Mouse (Mus musculus) heart, postnatal 36 days (tissue): Measurements from ENCODE around the gene Vps8. TPM values are rescaled to one million over a fixed set of nuclear protein-coding genes. Genes with fewer than 3 reads are reported as not detected.

Source experiments
- DNase-seq, 2 experiments: peaks; one replicate each; pipeline ENCODE4 v3.0.0; 2021 to 2022
- intact Hi-C: fragments of 180-260 bp; cut with DNase I; formaldehyde crosslinking; loops from one replicate; pipeline ENCODE4 v1.15.1; 2025
- total RNA-seq, 2 experiments: library from RNA; stranded (reverse); gene quantifications; 2 replicates each; pipeline ENCODE4 v1.2.3; 2021

Vps8 gene
- total RNA-seq, 2 experiments from 2014 or later = 19.9 to 27.9 TPM

GRCm38 (mm10) chr16:21457639-21458369, 34.9 kb downstream of the Vps8 start:
- intact Hi-C loops = no loop called here
- DNase-seq = no peak

- no peak for DNase-seq
- intact Hi-C loops = no loop called here
Observed at GRCm38 (mm10) chr16:21465868-21466267, 43.0 kb downstream of the Vps8 start.

- no peak for DNase-seq
- intact Hi-C loops = no loop called here
Observed at GRCm38 (mm10) chr16:21470416-21470815, 47.5 kb downstream of the Vps8 start.

DNA sequence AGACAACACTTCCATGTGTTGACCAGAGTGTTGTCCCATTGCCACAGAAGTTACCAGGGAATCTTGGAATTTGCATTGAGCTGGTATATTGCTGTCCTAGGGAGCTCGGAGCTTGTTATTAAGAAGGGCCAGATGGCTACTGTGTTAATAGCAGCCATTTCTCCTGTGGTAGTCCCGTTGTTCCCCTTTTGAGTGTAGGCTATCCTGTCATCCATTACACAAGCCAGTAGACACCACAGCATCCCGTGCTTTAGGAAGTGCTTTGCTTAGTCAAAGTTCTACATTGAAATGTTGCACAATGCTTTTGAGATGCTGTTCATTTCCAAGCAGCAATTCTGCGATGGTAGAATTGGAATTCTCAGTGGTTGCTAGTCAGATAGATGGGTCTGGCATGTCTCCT, 54.2 kb downstream of the Vps8 start:
- DNase-seq = no peak
- intact Hi-C loops = no loop called here

- DNase-seq = no peak
- intact Hi-C loops = no loop called here
Observed at GRCm38 (mm10) chr16:21478376-21478775, 55.5 kb downstream of the Vps8 start.

DNA sequence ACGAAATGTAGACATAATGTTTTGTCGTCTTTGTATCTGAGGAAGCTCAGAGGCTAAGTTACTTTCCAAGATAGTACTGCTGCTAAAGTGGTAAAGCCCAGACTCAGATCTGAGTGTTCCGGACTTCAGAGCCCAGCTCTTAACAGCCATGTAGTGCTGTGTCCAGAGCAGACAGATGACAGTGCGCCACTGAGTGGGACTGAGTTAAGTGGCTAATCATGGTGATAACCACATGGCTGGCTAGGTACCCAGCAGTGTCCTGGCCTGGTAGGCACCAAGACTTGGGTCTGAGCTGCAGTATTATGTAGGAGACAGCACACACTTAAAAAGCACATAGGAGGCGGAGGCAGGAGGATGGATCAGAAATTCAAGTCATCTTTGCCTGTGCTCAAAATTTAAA, 60.9 kb downstream of the Vps8 start:
- intact Hi-C loops = no loop called here
- DNase-seq = peak in 1 of 2 experiments; percentile 16

DNA sequence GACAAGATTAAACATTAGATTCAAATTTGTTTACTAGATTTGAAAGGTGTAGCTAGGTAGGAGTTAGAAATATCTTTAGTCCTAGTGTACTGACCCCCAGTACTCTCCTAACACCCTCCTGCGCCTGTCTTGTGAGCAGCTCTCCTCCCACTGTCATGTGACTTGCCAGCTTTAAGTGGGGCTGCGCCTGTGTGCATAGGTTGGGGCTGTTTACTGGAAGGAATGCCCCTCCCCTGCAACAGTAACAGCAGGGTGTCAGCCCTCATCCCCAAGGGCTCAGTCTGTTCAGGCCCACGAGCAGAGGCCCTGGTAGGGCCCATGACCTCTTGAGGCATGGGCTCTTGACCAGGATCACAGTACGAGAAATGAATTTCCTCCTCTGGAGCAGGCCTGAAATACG, 62.8 kb downstream of the Vps8 start:
- DNase-seq = no peak
- intact Hi-C loops = loop anchor here (5.0 kb wide), 1 partner anchor 132 kb away; no protein-coding TSS in a partner anchor

DNA sequence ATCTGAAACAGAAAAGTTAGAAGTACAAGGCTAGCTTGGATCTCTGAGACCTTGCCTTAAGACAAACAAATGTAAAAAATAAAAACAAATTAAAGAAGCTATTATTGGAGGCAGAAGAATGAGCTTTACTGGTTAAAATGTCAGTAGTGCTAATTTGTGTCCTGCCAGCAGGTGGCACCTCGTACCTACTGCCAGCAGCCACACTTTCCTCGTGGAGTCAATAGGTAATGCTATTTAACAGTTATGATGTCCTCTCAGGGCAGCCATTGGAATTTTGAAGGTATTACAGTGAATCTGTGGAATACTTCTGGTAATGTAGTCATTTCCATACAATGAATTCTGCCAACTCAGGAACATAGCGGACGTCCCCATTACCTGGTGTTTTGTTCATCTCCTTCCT, 65.5 kb downstream of the Vps8 start:
- DNase-seq = peak; percentile 47 to 55

GRCm38 (mm10) chr16:21492346-21492745, 69.4 kb downstream of the Vps8 start:
- no peak for DNase-seq
- intact Hi-C loops = no loop called here

More for the DNA sequence above, 65.5 kb downstream of the Vps8 start:
- intact Hi-C loops = loop anchor here (1.0 to 5.0 kb wide), 3 partner anchors 129 to 326 kb away; no protein-coding TSS in a partner anchor

DNA sequence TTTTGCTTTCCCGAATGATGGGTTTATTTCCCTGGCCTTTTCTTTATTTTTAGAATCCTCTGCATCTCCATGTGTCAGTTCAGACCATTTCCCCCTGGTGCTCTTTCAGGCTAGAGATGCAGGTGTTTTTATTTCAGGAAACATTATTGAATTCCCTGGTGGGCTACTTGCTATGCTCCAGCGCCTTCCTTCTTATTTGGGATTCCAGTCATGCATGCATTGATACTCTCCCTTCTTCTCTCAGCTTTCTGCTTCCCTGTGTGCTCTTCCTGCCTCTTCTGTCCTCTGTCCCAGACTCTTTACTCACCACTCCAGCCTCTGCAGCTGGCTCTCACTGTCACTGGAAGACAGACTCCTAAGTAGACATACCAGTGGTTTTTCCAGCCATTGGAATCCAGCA, 70.0 kb downstream of the Vps8 start:
- intact Hi-C loops = no loop called here
- no peak for DNase-seq

GRCm38 (mm10) chr16:21494681-21495080, 71.8 kb downstream of the Vps8 start:
- intact Hi-C loops = no loop called here

DNA sequence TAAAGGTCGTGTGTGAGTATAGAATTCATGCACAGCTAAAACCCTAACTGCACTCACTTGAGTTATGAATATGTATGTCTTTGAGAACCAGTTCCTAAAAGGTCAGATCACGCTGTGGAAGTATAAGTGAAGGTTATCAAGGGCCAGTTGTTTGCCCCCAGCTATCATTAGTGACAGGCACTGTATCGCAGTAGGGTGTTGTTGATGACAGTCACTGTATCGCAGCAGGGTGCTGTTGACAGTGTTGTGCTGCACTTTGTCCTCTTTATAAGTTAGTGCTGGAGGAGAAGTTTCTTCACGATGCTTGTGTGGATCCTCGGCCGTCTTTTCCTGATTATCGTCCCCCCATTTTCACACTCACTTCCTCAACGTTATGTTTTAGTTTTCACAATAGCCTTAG, 73.9 kb downstream of the Vps8 start:
- intact Hi-C loops = no loop called here
- DNase-seq = no peak

More at GRCm38 (mm10) chr16:21494681-21495080, 71.8 kb downstream of the Vps8 start:
- no peak for DNase-seq

DNA sequence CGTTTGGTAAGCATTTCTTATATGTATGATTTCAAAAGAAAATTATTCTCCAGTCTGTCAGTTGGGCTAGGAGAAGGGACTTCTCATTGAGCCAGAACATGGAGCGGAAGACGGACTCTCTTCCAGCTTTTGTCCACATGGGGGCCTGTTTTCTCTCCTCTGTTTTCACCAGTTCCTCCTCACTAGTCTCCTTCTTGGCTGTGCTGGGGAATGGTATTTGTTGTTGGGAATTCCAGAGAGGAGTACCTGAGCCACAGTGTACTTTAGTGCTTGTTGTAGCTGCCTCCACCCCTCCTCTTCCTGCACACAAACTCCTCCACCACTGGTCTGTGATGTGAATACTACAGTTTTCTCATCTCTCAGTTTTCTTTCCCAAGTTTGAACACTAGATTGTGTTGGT, 74.7 kb downstream of the Vps8 start:
- intact Hi-C loops = loop anchor here (2.0 kb wide), 1 partner anchor 29 kb away; no protein-coding TSS in a partner anchor

DNA sequence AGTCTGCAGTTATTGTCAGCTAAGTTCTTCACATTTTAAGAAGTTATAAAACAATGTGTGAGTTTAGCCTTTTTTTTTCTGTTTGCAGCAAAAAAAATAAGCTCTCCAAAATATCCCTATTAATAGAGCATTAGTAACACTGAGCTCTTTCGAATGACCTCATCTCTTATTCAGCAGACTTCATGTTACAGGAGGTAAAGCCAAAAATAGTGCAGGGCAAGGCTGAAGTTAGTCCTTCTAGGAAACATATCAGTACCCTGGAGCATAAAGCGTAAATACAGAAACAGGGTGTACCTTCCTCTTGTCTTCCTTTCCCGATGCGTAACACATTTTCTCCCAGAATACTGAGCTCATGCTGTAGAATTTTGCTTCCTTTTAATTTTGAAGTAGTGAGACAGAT, 76.1 kb downstream of the Vps8 start:
- intact Hi-C loops = loop anchor here (2.0 kb wide), 1 partner anchor 28 kb away; no protein-coding TSS in a partner anchor
- no peak for DNase-seq

More for the DNA sequence above, 74.7 kb downstream of the Vps8 start:
- DNase-seq = no peak

DNA sequence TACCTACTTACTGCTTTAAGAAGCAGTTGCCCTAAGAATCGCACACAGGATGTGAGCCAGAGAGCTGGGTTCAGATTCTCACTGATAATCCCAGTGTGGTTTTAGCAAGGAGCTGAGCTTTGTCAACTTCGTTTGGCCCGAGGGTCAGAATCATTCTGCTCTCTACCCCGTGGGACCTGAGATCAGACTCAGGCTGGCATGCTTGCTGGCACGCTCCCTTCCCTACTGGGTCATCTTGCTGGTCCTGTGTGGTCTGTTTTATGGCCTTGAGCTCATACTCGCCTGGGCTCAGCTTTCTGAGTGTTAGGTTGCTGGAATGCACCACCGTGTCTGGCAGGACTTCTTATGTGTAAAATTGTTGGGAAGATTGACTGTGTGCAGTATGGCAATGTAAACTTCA, 76.7 kb downstream of the Vps8 start:
- intact Hi-C loops = loop anchor here (2.0 kb wide), 1 partner anchor 27 kb away; no protein-coding TSS in a partner anchor
- no peak for DNase-seq

DNA sequence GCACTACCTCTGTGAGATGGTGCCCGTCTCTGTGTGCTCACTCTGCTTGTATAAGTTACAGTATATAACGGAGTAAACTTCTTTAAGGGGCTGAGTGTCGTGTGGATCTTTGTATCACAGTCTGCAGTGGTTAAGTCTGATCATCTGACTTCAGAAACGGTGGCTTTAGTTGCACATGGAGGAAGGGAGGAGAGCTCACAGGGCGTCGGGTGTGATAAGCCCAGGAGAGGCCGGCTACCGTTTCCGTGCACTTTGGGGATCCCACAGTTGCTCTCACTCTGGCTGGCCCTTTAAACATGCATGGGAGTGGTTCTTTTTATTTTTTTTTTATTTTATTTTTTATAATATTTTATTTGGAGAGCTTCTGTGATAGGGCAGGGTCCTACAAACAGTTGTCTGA, 95.9 kb downstream of the Vps8 start:
- DNase-seq = no peak
- intact Hi-C loops = no loop called here

DNA sequence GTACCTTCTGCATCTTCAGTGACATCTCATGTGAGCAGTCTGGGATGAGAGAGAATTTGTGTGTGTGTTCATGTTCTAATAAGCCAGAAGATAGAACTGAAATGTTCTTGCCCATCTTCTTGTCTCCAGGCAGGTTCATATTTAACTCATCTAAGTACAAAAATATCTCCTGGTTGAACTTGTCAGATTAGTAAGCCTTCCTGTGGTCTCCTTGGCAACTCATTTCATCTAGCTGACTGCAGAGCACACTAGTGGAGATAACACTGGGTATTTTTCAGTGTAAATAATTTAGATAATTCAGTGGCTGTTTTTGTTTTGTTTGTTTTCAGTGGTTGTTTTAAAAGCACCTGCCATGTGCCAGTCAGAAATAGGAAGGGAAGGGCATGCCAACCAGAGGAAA, 96.9 kb downstream of the Vps8 start:
- no peak for DNase-seq
- intact Hi-C loops = no loop called here

- intact Hi-C loops = no loop called here
Observed at GRCm38 (mm10) chr16:21523738-21524137, 100.8 kb downstream of the Vps8 start.

GRCm38 (mm10) chr16:21525376-21525775, 102.5 kb downstream of the Vps8 start:
- no peak for DNase-seq
- intact Hi-C loops = no loop called here

More at GRCm38 (mm10) chr16:21523738-21524137, 100.8 kb downstream of the Vps8 start:
- no peak for DNase-seq

- DNase-seq = peak in 1 of 2 experiments; percentile 28
- intact Hi-C loops = loop anchor here (2.0 kb wide), 1 partner anchor 29 kb away; no protein-coding TSS in a partner anchor
Observed at GRCm38 (mm10) chr16:21527271-21528007, 104.5 kb downstream of the Vps8 start.

DNA sequence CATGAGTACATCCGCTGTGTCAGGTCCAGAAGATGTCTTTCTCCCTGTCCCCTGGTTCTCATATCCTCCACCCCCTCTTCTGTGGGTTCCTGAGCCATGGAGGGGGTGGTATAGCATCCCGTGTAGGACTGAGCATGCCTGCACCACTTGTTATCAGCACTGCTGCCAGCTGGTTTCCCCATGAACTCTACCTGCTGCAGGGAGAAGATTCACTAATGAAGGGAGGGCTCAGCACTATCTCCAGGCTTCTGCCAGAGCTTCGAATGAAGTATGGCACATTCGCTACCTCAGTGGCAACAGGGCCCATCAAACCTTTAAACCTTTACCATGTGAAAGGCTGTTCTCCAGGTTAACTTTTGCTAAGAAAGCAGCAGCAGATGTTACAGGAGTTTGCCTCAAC, 110.6 kb downstream of the Vps8 start:
- intact Hi-C loops = no loop called here
- DNase-seq = no peak
